Mouse (Mus musculus) layer of hippocampus, postnatal 14 days (tissue): Measurements from ENCODE around the gene Bbc3. TPM values are rescaled to one million over a fixed set of nuclear protein-coding genes. Genes with fewer than 3 reads are reported as not detected.

Experiments
- total RNA-seq, 2 experiments: library from RNA; stranded (reverse); gene quantifications; 2 replicates each; pipeline ENCODE4 v1.2.3; 2021

The Bbc3 gene
- total RNA-seq, 2 experiments from 2014 or later = 16.6 to 20.4 TPM

Other genes with a start within 250 kb of the Bbc3 start
- under 1 TPM; 0.46 to 0.50 TPM for gene Zfp541, start 246.6 kb upstream of the Bbc3 start, total RNA-seq
- gene Napa, start 209.9 kb upstream of the Bbc3 start, total RNA-seq = 100 to 1,000 TPM; 240 to 259 TPM
- gene Kptn, start 188.5 kb upstream of the Bbc3 start, total RNA-seq = 10 to 100 TPM; 30.3 to 38.6 TPM
- 100 to 1,000 TPM; 335 to 349 TPM for gene Slc8a2, start 178.6 kb upstream of the Bbc3 start, total RNA-seq
- 10 to 100 TPM; 38.0 to 42.5 TPM for gene Meis3, start 133.3 kb upstream of the Bbc3 start, total RNA-seq
- gene Dhx34, start 86.4 kb upstream of the Bbc3 start, total RNA-seq = 10 to 100 TPM in 1 of 2 experiments, 1 to 10 TPM in 1; 9.4 to 12.5 TPM
- under 1 TPM; 0.48 to 0.55 TPM for gene C5ar2, start 64.2 kb upstream of the Bbc3 start, total RNA-seq
- 1 to 10 TPM in 1 of 2 experiments, under 1 TPM in 1; 0.74 to 2.0 TPM for gene C5ar1, start 48.9 kb upstream of the Bbc3 start, total RNA-seq
- gene Inafm1, start 34.8 kb upstream of the Bbc3 start, total RNA-seq = 10 to 100 TPM; 28.1 to 31.2 TPM
- gene Ccdc9, start 21.6 kb upstream of the Bbc3 start, total RNA-seq = 10 to 100 TPM; 84.3 to 84.5 TPM
- 100 to 1,000 TPM in 1 of 2 experiments, 10 to 100 TPM in 1; 95.9 to 105 TPM for gene Sae1, start 79.4 kb downstream of the Bbc3 start, total RNA-seq
- 10 to 100 TPM; 49.0 to 54.2 TPM for gene Zc3h4, start 92.5 kb downstream of the Bbc3 start, total RNA-seq
- 10 to 100 TPM; 90.2 to 90.8 TPM for gene Tmem160, start 144.4 kb downstream of the Bbc3 start, total RNA-seq
- gene Npas1, start 169.3 kb downstream of the Bbc3 start, total RNA-seq = 10 to 100 TPM; 19.7 to 23.6 TPM